Mouse (Mus musculus): ENCODE measurements around the gene Fcrl6.

Fcrl6 gene

DNA sequence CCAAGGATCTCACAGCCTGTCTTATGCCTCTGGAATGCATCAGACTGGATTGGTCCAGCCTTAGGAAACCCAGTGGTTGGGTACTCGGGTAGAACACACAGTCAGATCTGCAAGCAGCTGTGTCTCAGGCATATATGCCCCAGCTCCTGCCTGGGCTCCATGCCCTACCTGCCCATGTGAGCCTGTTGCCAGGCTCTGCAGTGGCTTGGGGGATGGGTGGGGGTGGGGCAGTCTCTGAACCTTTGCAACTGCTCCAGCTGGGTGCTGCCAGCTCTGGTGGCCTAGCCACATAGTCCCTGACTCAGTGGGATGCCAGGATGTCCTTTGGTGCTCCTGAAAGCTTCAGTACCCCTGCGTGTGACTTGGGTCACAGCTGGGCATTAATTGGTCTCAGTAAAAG is 53.0 kb downstream of the Fcrl6 start:
- DNase-seq (ENCODE audit: extremely low spot score, low read depth, low spot score): no peak

- no peak for DNase-seq (ENCODE audit: extremely low spot score, low read depth, low spot score)
These were observed 53.9 kb downstream of the Fcrl6 start for GRCm38 (mm10) chr1:172548501-172548900.

Data from hindlimb bud, embryonic 11.5 days (tissue).